31 mouse cellular contexts compared by ENCODE assay signal in genomic region chr7:128543961-128544360, GRCm38 (mm10). TPM values are rescaled to one million over a fixed set of nuclear protein-coding genes. Genes with fewer than 3 reads are reported as not detected.
DNase-seq lines count a peak whose midpoint lies in the region; ATAC-seq and TF ChIP-seq lines count a peak whose summit lies in the region.
"Had no signal": no experiment of that assay in that cellular context is flagged by ENCODE, and none has a peak within 500 bp of the region (broad histone marks: within the 10 kb centered on the region; RNA-seq: fewer than 3 reads in every experiment).

No protein-coding gene starts in this region.

- intact Hi-C loops in heart, adult 2 months (cut with DNase I): no loop called here
- intact Hi-C loops in heart, postnatal 10 days (cut with DNase I): no loop called here

- no peaks in the 10 kb centered on the region for H3K27me3 ChIP-seq in heart, adult 2 months (ENCODE audit: control insufficient read depth, insufficient read depth, low read length)
- H3K27me3 ChIP-seq in heart, embryonic 16.5 days (ENCODE audit: control insufficient read depth, insufficient read depth, low read length): no peaks in the 10 kb centered on the region
- H3K27me3 ChIP-seq in hindbrain, embryonic 12.5 days: no peaks in the 10 kb centered on the region; the same call in 1 of the 2 replicates
- H3K27me3 ChIP-seq: CH12.LX; embryonic facial prominence, embryonic 13.5 days; forebrain, embryonic 13.5 days; kidney, embryonic 15.5 days; Patski had no signal

- no peak for TF ChIP-seq EP300 in heart, adult 2 months (IDR thresholded peaks at IDR 0.05; ENCODE audit: insufficient read depth, low read depth, low read length)

- no peak for TF ChIP-seq POLR2A in heart, adult 2 months (IDR thresholded peaks at IDR 0.05; ENCODE audit: insufficient read depth, low read depth, low read length)

- peak; percentile 58 for DNase-seq in adrenal gland, adult 2 months
- DNase-seq in adrenal gland, adult 8-10 months: no peak
- DNase-seq in heart, adult 2 months: peak in 1 of 2 experiments; percentile 21
- no peak for DNase-seq in heart, postnatal 10 days
- DNase-seq in heart, adult 8-10 months (ENCODE audit: low spot score): no peak
- DNase-seq: adrenal gland, postnatal 14 days; B cell, adult 2 months; cerebellum, adult 11-12 months; cerebellum, adult 8-10 months; cerebellum, postnatal 10 days; cerebellum, postnatal 36 days; embryo, embryonic 11 days; gastrocnemius, postnatal 25 days; heart, postnatal 36 days; kidney, postnatal 10 days had no signal

- no peaks in the 10 kb centered on the region for H3K9me3 ChIP-seq in heart, embryonic 16.5 days (replicated peaks; ENCODE audit: control insufficient read depth, low read length)
- no peaks in the 10 kb centered on the region for H3K9me3 ChIP-seq in hindbrain, embryonic 12.5 days (replicated peaks)
- H3K9me3 ChIP-seq: embryonic facial prominence, embryonic 10.5 days; embryonic facial prominence, embryonic 13.5 days; forebrain, embryonic 13.5 days; hindbrain, embryonic 10.5 days; kidney, embryonic 15.5 days had no signal

- H3K4me3 ChIP-seq in heart, adult 2 months: no peak overlapping the region
- H3K4me3 ChIP-seq in heart, embryonic 16.5 days (ENCODE audit: low read length): no peak overlapping the region
- no peak overlapping the region for H3K4me3 ChIP-seq in brown adipose tissue, adult 24 weeks (ENCODE audit: insufficient read depth, low read depth, low read length)
- H3K4me3 ChIP-seq in hindbrain, embryonic 12.5 days: no peak overlapping the region
- H3K4me3 ChIP-seq: embryonic facial prominence, embryonic 10.5 days; embryonic facial prominence, embryonic 13.5 days; erythroblast, embryonic 14.5 days; forebrain, embryonic 13.5 days; hindbrain, embryonic 10.5 days; kidney, embryonic 15.5 days had no signal

- no peak for TF ChIP-seq CTCF in heart, adult 2 months (IDR thresholded peaks at IDR 0.05)

- H3K79me2 ChIP-seq in heart, adult 2 months (replicated peaks; ENCODE audit: control insufficient read depth, insufficient read depth, low read length): peaks cover 1% of the 10 kb centered on the region

- H3K27ac ChIP-seq in heart, adult 2 months: peak overlapping the region; percentile 29
- H3K27ac ChIP-seq in heart, embryonic 16.5 days (ENCODE audit: low read length): 0 out of 2 replicates have a peak overlapping the region, but pooled peaks have one; percentile 43
- peak overlapping the region; percentile 31; the same call in 1 of the 2 replicates for H3K27ac ChIP-seq in brown adipose tissue, adult 24 weeks (replicated peaks; ENCODE audit: low read depth, low read length)
- H3K27ac ChIP-seq in hindbrain, embryonic 12.5 days: no peak overlapping the region
- H3K27ac ChIP-seq: embryonic facial prominence, embryonic 10.5 days; embryonic facial prominence, embryonic 13.5 days; forebrain, embryonic 13.5 days; hindbrain, embryonic 10.5 days; hindbrain, embryonic 14.5 days; hindbrain, postnatal 0 days; kidney, embryonic 15.5 days had no signal

- H3K4me1 ChIP-seq in heart, adult 2 months (ENCODE audit: control insufficient read depth, insufficient read depth, low read length): peaks cover 35% of the 10 kb centered on the region
- peaks cover 49% of the 10 kb centered on the region for H3K4me1 ChIP-seq in heart, embryonic 16.5 days (ENCODE audit: control insufficient read depth, insufficient read depth, low read length)
- peaks cover 34% of the 10 kb centered on the region for H3K4me1 ChIP-seq in brown adipose tissue, adult 24 weeks (ENCODE audit: control insufficient read depth, insufficient read depth, insufficient read length, low read length)
- peaks cover 7% of the 10 kb centered on the region for H3K4me1 ChIP-seq in hindbrain, embryonic 12.5 days
- H3K4me1 ChIP-seq: kidney, embryonic 15.5 days had no signal

- peaks cover 49% of the 10 kb centered on the region for H3K36me3 ChIP-seq in heart, adult 2 months (ENCODE audit: control insufficient read depth, insufficient read depth, low read length)
- H3K36me3 ChIP-seq in heart, embryonic 16.5 days (ENCODE audit: control insufficient read depth, insufficient read depth): peaks cover 64% of the 10 kb centered on the region
- H3K36me3 ChIP-seq in hindbrain, embryonic 12.5 days: peaks cover 5% of the 10 kb centered on the region; the same call in 1 of the 2 replicates

- no peak overlapping the region for H3K9ac ChIP-seq in heart, adult 2 months (ENCODE audit: low read depth, low read length)
- H3K9ac ChIP-seq in heart, embryonic 16.5 days (ENCODE audit: low read length): no peak overlapping the region
- H3K9ac ChIP-seq in hindbrain, embryonic 12.5 days: no peak overlapping the region
- H3K9ac ChIP-seq: embryonic facial prominence, embryonic 13.5 days; forebrain, embryonic 13.5 days; hindbrain, embryonic 14.5 days; kidney, embryonic 15.5 days had no signal

- H3K4me2 ChIP-seq in heart, embryonic 16.5 days (ENCODE audit: low read depth, low read length): no peak overlapping the region
- no peak overlapping the region for H3K4me2 ChIP-seq in hindbrain, embryonic 12.5 days (replicated peaks)
- H3K4me2 ChIP-seq: embryonic facial prominence, embryonic 13.5 days; forebrain, embryonic 13.5 days; heart, embryonic 11.5 days; hindbrain, embryonic 14.5 days; kidney, embryonic 15.5 days had no signal

- WGBS in heart, adult 2 months: 81% methylated on average over 3 of the region's 3 CpGs
- 77% methylated on average over 3 of the region's 3 CpGs for WGBS in heart, embryonic 16.5 days
- WGBS in hindbrain, embryonic 12.5 days: 81% methylated on average over 3 of the region's 3 CpGs

- no peak for ATAC-seq in heart, embryonic 16.5 days (replicated peaks; ENCODE audit: extremely low read depth, insufficient read depth, low FRiP score)
- ATAC-seq in hindbrain, embryonic 12.5 days (ENCODE audit: low FRiP score): no peak
- ATAC-seq: forebrain, embryonic 13.5 days; forebrain, embryonic 16.5 days; hindbrain, postnatal 0 days; inflammation-experienced regulatory T-cells, adult 6 months; Patski had no signal

RNA-seq across cellular contexts. Expression of gene Bag3, which starts 20.5 kb away (rescaled TPM):
- 100 to 1,000 TPM; 143 to 425 TPM for total RNA-seq in adrenal gland, adult 2 months (2021)
- 196 and 360 TPM in 2 replicates for polyA plus RNA-seq in adrenal gland, adult 2 months (2012; rRNA removed)
- 100 to 1,000 TPM; 146 to 189 (median 168) TPM for total RNA-seq in adrenal gland, adult 8-10 months (2022)
- 100 to 1,000 TPM; 259 to 296 TPM for total RNA-seq in heart, adult 2 months (2021)
- polyA plus RNA-seq in heart, adult 2 months (2012; rRNA removed): 133 and 148 TPM in 2 replicates
- total RNA-seq in heart, postnatal 10 days (2021): 100 to 1,000 TPM; 157 to 160 TPM
- 22.7 and 25.9 TPM in 2 replicates for polyA plus RNA-seq in heart, embryonic 16.5 days (2015; fragmentation: Nextera tagmentation; extraction: Ambion mirVana)
- 100 to 1,000 TPM; 281 to 370 (median 342) TPM for total RNA-seq in heart, adult 8-10 months (2022)
- polyA plus RNA-seq in brown adipose tissue, adult 24 weeks (2012; ENCODE audit: insufficient read depth, insufficient read length, missing spikeins): 29.2 and 37.5 TPM in 2 replicates
- polyA plus RNA-seq in hindbrain, embryonic 12.5 days (2016; fragmentation: Nextera tagmentation; extraction: Ambion mirVana): 5.6 and 6.4 TPM in 2 replicates
